Mouse (Mus musculus): ENCODE data around the gene Rapgef2. TPM values are rescaled to one million over a fixed set of nuclear protein-coding genes. Genes with fewer than 3 reads are reported as not detected.
A peak's percentile ranks its signal among the peaks of the same experiment; 100 is the strongest.

Rapgef2 gene
- polyA plus RNA-seq, 1 experiment from 2014 or later, result 4.4 TPM

DNA sequence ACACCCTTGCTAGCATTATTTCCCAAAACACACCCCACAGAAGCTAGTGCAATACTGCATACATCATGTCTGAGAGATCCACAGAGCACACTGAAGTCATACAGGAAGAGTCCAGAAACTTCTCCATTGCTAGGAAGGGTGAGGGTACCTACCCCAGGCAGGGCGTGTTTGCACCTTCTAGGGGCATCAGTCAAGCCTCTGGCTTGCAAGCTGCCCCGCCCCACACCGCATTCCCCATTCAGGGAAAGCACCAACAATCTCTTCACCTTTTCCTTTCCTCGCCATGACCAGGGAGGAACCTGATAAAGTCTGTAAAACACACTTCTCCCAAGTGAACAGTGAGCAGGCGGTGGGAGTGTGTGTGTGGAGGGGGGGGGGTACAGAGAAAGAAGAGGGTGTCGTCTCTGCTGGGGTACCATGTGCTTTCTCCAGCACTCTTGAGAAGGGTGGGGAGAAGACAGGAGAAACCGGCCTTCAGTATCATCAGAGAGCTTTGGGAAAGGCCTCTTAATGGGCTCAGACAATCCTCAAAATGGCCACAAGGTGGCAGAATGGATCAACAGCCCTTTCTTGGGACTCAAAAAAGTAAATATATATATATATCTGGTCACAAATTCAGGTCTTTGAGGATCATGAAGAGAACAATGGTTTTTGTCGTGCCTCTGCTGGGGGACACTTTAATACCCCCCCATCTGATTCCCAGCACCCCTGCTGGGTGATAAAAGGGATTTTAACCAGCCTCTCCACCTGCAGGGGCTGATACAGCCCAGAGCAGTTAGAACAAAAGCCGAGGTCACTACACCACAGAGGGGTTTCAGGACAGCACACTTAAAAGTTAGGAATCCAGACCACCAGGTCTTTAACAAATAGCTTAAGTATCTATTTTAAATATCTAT, 64.8 kb downstream of the Rapgef2 start:
- 39% methylated on average over 9 of the region's 9 CpGs for WGBS

DNA sequence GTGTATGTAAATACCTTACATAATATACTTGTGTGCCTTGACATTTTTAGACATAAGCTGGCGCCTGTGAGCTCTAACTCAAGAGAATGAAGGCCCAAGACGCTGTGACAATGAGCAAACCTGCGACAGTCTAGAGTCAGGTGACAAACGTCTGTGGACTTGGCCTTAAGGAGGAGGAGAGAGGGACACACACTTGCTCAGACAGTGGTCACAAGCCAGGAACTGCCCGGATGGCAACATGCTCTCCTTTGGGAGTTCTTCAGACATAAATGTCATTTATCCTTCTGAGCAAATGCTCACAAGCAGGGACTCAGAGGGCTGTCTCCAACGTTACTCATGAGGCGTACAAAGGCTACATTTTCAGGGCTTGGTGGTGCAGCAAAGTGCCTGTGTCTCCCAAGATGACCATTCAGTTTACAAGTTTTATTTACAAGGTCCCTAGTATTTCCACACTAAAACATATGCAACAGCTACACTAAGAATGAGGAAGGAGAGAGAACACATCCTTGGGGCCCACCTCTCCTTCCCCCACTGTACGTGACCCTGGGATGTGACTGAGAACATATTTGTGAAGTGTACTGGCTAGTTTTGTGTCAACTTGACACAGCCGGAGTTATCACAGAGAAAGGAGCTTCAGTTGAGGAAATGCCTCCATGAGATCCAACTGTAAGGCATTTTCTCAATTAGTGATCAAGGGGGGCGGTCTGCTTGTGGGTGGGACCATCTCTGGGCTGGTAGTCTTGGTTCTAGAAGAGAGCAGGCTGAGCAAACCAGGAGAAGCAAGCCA, 67.0 kb downstream of the Rapgef2 start:
- ATAC-seq (ENCODE audit: insufficient read depth, low FRiP score), result no peak
- H3K27ac ChIP-seq (ENCODE audit: low read length), result peak overlapping the region; percentile 62
- WGBS, result 53% methylated on average over 10 of the region's 10 CpGs

More for the DNA sequence above, 64.8 kb downstream of the Rapgef2 start:
- ATAC-seq (ENCODE audit: insufficient read depth, low FRiP score), result no peak
- no peak overlapping the region for H3K4me3 ChIP-seq (replicated peaks; ENCODE audit: low read length)
- no peak overlapping the region for H3K4me2 ChIP-seq (ENCODE audit: low read depth, low read length)
- no peaks in the 10 kb centered on the region for H3K9me3 ChIP-seq (replicated peaks; ENCODE audit: control insufficient read depth, low read length)
- H3K9ac ChIP-seq (ENCODE audit: low read length), result no peak overlapping the region; the same call in 1 of the 2 replicates
- no peaks in the 10 kb centered on the region for H3K36me3 ChIP-seq (ENCODE audit: control insufficient read depth, insufficient read depth, low read length)
- no peak overlapping the region for H3K27ac ChIP-seq (ENCODE audit: low read length)
- no peaks in the 10 kb centered on the region for H3K27me3 ChIP-seq (ENCODE audit: control insufficient read depth, insufficient read depth, low read length)
- peaks cover 15% of the 10 kb centered on the region for H3K4me1 ChIP-seq (ENCODE audit: control insufficient read depth, insufficient read depth, low read length)

GRCm38 (mm10) chr3:79218566-79219051, 67.7 kb downstream of the Rapgef2 start:
- Histone ChIP-seq H3K36me3 (ENCODE audit: control insufficient read depth, insufficient read depth, low read length) (no peaks in the 10 kb centered on the region), H3K4me1 (ENCODE audit: control insufficient read depth, insufficient read depth, low read length) (peaks cover 15% of the 10 kb centered on the region), H3K9me3 (replicated peaks; ENCODE audit: control insufficient read depth, low read length) (no peaks in the 10 kb centered on the region), H3K4me3 (replicated peaks; ENCODE audit: low read length) (no peak overlapping the region), H3K9ac (ENCODE audit: low read length) (no peak overlapping the region), H3K27me3 (ENCODE audit: control insufficient read depth, insufficient read depth, low read length) (no peaks in the 10 kb centered on the region), H3K4me2 (ENCODE audit: low read depth, low read length) (no peak overlapping the region), H3K27ac (ENCODE audit: low read length) (peak overlapping the region; percentile 9; the same call in 1 of the 2 replicates)
- ATAC-seq (ENCODE audit: insufficient read depth, low FRiP score), result no peak
- WGBS, result 48% methylated on average over 4 of the region's 4 CpGs

More for the DNA sequence above, 67.0 kb downstream of the Rapgef2 start:
- H3K36me3 ChIP-seq (ENCODE audit: control insufficient read depth, insufficient read depth, low read length), result no peaks in the 10 kb centered on the region
- H3K9me3 ChIP-seq (replicated peaks; ENCODE audit: control insufficient read depth, low read length), result no peaks in the 10 kb centered on the region
- H3K27me3 ChIP-seq (ENCODE audit: control insufficient read depth, insufficient read depth, low read length), result no peaks in the 10 kb centered on the region
- no peak overlapping the region for H3K9ac ChIP-seq (ENCODE audit: low read length)
- no peak overlapping the region for H3K4me3 ChIP-seq (replicated peaks; ENCODE audit: low read length)
- peaks cover 15% of the 10 kb centered on the region for H3K4me1 ChIP-seq (ENCODE audit: control insufficient read depth, insufficient read depth, low read length)
- peak overlapping the region; percentile 6; the same call in 1 of the 2 replicates for H3K4me2 ChIP-seq (ENCODE audit: low read depth, low read length)

DNA sequence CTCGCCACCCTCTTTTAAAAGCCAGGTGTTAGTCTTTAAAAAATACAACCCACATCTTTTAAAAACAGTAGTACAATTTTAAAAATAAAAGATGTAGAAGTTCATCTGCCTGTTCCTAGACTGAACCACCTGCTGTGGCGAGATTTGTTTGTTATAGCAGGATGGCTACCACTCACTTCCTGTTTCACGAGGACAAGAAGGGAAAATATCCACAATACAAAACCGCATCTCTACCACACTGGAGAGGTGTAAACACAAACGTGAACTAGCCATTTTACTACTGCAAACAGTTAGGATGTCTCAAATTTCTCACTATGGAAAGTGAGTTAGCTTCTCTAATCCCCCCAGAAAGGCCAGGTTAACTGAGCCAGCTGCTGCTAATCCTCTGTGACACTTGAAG, 76.1 kb downstream of the Rapgef2 start:
- Histone ChIP-seq H3K9ac (ENCODE audit: low read length) (no peak overlapping the region), H3K4me2 (ENCODE audit: low read depth, low read length) (no peak overlapping the region), H3K9me3 (replicated peaks; ENCODE audit: control insufficient read depth, low read length) (no peaks in the 10 kb centered on the region), H3K4me3 (replicated peaks; ENCODE audit: low read length) (no peak overlapping the region), H3K36me3 (ENCODE audit: control insufficient read depth, insufficient read depth, low read length) (no peaks in the 10 kb centered on the region), H3K27ac (ENCODE audit: low read length) (no peak overlapping the region), H3K4me1 (ENCODE audit: control insufficient read depth, insufficient read depth, low read length) (no peaks in the 10 kb centered on the region), H3K27me3 (ENCODE audit: control insufficient read depth, insufficient read depth, low read length) (no peaks in the 10 kb centered on the region)
- ATAC-seq (ENCODE audit: insufficient read depth, low FRiP score), result no peak
- WGBS, result 45% methylated on average over 5 of the region's 5 CpGs

DNA sequence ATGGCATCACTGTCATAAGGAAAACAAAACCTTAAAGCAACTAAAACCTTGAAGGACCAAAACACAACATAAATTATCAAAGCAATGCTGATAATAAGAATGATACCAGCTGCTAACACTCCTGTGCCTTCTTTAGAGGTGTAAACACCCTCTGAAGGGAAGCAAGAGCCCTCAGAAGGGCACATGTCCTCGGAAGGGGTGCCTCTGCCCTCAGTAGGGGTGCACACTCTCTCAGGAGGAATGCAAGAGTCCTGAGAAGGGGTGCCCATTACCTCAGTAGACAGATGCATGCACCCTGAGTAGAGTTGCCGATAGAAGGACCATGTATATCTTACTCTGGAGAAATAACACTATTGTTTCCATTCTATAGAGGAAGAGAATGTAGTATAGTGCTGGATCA, 79.1 kb downstream of the Rapgef2 start:
- H3K9ac ChIP-seq (ENCODE audit: low read length), result no peak overlapping the region
- no peaks in the 10 kb centered on the region for H3K9me3 ChIP-seq (replicated peaks; ENCODE audit: control insufficient read depth, low read length)
- H3K4me1 ChIP-seq (ENCODE audit: control insufficient read depth, insufficient read depth, low read length), result peaks cover 19% of the 10 kb centered on the region
- WGBS, result 83% methylated on average over 2 of the region's 2 CpGs
- no peak overlapping the region for H3K4me2 ChIP-seq (ENCODE audit: low read depth, low read length)
- no peaks in the 10 kb centered on the region for H3K27me3 ChIP-seq (ENCODE audit: control insufficient read depth, insufficient read depth, low read length)
- no peak overlapping the region for H3K4me3 ChIP-seq (replicated peaks; ENCODE audit: low read length)
- H3K27ac ChIP-seq (ENCODE audit: low read length), result no peak overlapping the region
- H3K36me3 ChIP-seq (ENCODE audit: control insufficient read depth, insufficient read depth, low read length), result no peaks in the 10 kb centered on the region
- ATAC-seq (ENCODE audit: insufficient read depth, low FRiP score), result no peak

- Histone ChIP-seq H3K27me3 (ENCODE audit: control insufficient read depth, insufficient read depth, low read length) (no peaks in the 10 kb centered on the region), H3K36me3 (ENCODE audit: control insufficient read depth, insufficient read depth, low read length) (no peaks in the 10 kb centered on the region), H3K27ac (ENCODE audit: low read length) (no peak overlapping the region), H3K9me3 (replicated peaks; ENCODE audit: control insufficient read depth, low read length) (no peaks in the 10 kb centered on the region), H3K4me2 (ENCODE audit: low read depth, low read length) (no peak overlapping the region), H3K9ac (ENCODE audit: low read length) (no peak overlapping the region), H3K4me3 (replicated peaks; ENCODE audit: low read length) (no peak overlapping the region), H3K4me1 (ENCODE audit: control insufficient read depth, insufficient read depth, low read length) (peaks cover 19% of the 10 kb centered on the region)
- peak; percentile 45; the same call in 1 of the 2 replicates for ATAC-seq (ENCODE audit: insufficient read depth, low FRiP score)
- 71% methylated on average over 7 of the region's 7 CpGs for WGBS
Measured at GRCm38 (mm10) chr3:79206524-79206923, 79.8 kb downstream of the Rapgef2 start.

DNA sequence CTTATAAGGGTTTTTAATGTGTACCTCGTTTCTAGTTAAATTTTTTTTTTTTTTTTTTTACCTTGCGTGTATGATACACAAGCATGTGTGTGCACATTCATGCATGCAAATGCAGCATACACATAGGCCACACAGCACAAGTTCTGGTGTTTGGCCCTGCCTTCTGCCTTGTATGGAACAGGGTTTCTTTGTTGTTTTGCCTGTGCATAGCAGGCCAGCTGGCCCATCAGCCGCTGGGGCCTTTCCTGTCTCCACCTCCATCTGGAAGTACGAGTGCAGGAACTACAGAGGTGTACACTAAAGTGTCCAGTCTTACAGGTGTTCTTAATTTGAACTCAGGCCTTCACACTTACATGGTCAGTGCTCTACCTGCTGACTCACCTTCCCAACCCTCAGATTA, 80.3 kb downstream of the Rapgef2 start:
- no peaks in the 10 kb centered on the region for H3K27me3 ChIP-seq (ENCODE audit: control insufficient read depth, insufficient read depth, low read length)
- H3K9ac ChIP-seq (ENCODE audit: low read length), result no peak overlapping the region
- WGBS, result 71% methylated on average over 4 of the region's 4 CpGs
- H3K4me2 ChIP-seq (ENCODE audit: low read depth, low read length), result no peak overlapping the region
- no peak for ATAC-seq (ENCODE audit: insufficient read depth, low FRiP score)
- H3K4me1 ChIP-seq (ENCODE audit: control insufficient read depth, insufficient read depth, low read length), result peaks cover 19% of the 10 kb centered on the region
- no peaks in the 10 kb centered on the region for H3K9me3 ChIP-seq (replicated peaks; ENCODE audit: control insufficient read depth, low read length)
- no peak overlapping the region for H3K27ac ChIP-seq (ENCODE audit: low read length)
- no peak overlapping the region for H3K4me3 ChIP-seq (replicated peaks; ENCODE audit: low read length)
- H3K36me3 ChIP-seq (ENCODE audit: control insufficient read depth, insufficient read depth, low read length), result no peaks in the 10 kb centered on the region

DNA sequence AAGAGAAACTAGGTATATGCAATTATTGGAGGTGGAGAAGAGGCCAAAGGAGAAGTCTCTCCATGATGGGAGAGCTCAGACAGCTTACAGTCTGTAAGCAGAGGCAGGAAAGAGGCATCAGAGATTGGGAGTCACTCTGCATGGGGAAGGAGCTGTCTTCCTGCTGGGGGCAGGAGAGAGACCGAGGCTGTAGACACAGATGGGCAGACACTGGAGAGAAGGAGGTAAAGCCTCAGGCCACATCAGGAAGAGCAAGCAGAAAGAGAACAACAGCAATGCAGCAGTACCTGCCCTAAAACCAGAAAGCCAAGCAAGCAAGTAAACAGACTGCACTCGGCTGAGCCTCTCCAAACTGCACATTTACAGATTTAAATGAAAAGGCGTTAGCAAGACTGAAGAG, 81.2 kb downstream of the Rapgef2 start:
- H3K9me3 ChIP-seq (replicated peaks; ENCODE audit: control insufficient read depth, low read length), result no peaks in the 10 kb centered on the region
- peaks cover 19% of the 10 kb centered on the region for H3K4me1 ChIP-seq (ENCODE audit: control insufficient read depth, insufficient read depth, low read length)
- no peak overlapping the region for H3K4me3 ChIP-seq (replicated peaks; ENCODE audit: low read length)
- H3K9ac ChIP-seq (ENCODE audit: low read length), result no peak overlapping the region
- no peaks in the 10 kb centered on the region for H3K36me3 ChIP-seq (ENCODE audit: control insufficient read depth, insufficient read depth, low read length)
- H3K27ac ChIP-seq (ENCODE audit: low read length), result no peak overlapping the region
- no peak overlapping the region for H3K4me2 ChIP-seq (ENCODE audit: low read depth, low read length)
- WGBS, result 33% methylated on average over 3 of the region's 3 CpGs
- no peaks in the 10 kb centered on the region for H3K27me3 ChIP-seq (ENCODE audit: control insufficient read depth, insufficient read depth, low read length)
- no peak for ATAC-seq (ENCODE audit: insufficient read depth, low FRiP score)

DNA sequence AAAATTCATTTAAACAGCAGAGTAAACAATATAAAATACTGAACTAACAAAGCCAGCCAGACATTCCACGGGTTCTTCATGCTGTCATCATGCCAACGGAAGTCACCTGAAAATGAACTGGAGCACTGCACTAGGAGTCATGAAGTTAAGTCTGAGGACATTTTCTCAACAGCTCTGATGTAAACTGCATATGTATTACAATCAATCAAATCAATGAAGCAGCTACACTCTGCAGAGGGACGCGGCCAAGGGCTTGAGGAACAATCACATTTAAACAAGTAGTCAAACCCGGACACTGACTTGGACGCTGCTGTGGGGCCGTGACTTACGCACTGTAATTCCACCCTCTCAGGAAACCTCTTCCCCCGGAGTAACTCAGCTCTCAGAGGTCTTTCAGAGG, 82.1 kb downstream of the Rapgef2 start:
- 51% methylated on average over 9 of the region's 9 CpGs for whole genome bisulfite sequencing
- Histone ChIP-seq H3K4me1 (ENCODE audit: control insufficient read depth, insufficient read depth, low read length) (peaks cover 19% of the 10 kb centered on the region), H3K4me2 (ENCODE audit: low read depth, low read length) (no peak overlapping the region), H3K27me3 (ENCODE audit: control insufficient read depth, insufficient read depth, low read length) (no peaks in the 10 kb centered on the region), H3K27ac (ENCODE audit: low read length) (no peak overlapping the region), H3K9ac (ENCODE audit: low read length) (no peak overlapping the region), H3K36me3 (ENCODE audit: control insufficient read depth, insufficient read depth, low read length) (no peaks in the 10 kb centered on the region), H3K4me3 (replicated peaks; ENCODE audit: low read length) (no peak overlapping the region), H3K9me3 (replicated peaks; ENCODE audit: control insufficient read depth, low read length) (no peaks in the 10 kb centered on the region)
- no peak for ATAC-seq (ENCODE audit: insufficient read depth, low FRiP score)
